Mouse (Mus musculus) cerebellum, adult (tissue): Measurements from ENCODE around the gene Ddx25.

Source experiments
- ATAC-seq: cut with Nextera tagmentation; 2 replicates; pipeline ENCODE4 v1.9.2; 2017; ENCODE audit warnings: mild to moderate bottlenecking, moderate library complexity, mixed read lengths; ENCODE audit not compliant: insufficient number of reproducible peaks, low FRiP score, low TSS enrichment

Ddx25 gene

DNA sequence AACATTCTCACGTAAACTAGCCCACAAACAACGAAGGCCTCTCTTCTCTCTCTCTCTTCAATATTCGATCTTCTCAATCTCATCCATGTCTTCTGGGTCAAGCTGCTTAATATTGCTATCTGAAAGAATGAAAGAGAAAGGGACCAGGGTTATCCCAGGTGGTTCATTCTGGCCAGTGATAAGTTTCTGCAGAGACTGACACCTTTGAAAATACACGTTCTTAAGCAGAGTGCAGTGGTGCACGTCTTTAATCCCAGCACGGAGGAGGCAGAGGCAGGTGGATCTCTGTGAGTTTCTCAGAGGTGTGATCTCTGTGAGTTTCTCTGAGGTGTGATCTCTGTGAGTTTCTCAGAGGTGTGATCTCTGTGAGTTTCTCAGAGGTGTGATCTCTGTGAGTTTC, 16.4 kb downstream of the Ddx25 start:
- no peak for ATAC-seq

DNA sequence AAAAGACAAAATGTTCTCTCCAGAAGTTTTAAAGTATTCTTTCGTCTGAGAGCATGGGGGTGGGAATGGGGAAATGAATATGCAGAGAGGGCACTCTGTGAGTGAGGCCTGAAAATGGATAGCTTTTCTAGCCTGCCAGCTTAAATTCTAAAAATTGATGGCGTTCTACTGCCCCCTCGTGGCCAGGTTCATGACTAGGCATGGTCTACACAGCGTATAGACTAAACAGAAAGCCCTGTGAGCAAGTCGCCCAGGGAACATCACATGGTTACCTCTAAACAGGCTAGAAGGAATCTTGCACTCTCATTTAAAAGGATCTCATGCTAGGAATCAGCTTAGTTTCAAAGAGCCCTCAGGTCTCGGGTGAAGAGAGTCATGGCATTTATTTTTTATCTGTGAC, 16.8 kb downstream of the Ddx25 start:
- peak; percentile 74 for ATAC-seq

DNA sequence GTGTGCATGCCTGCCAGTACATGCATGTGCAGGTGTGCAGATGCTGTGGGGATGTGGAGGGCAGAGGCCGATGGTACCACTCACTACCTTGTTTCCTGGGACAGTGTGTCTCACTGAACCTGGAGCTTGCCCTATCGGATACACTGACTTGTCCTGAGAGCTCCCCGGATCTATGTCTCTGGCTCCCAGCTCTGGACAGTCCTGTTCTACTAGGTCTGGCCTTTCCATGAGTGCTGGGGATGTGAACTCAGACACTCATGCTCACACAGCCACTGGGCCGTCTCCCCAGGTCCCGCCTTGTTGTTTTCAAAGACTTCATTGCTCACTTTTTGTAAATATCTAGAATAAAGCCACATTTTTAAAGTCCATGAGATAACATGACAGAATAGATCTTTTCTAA, 17.3 kb downstream of the Ddx25 start:
- ATAC-seq: no peak

DNA sequence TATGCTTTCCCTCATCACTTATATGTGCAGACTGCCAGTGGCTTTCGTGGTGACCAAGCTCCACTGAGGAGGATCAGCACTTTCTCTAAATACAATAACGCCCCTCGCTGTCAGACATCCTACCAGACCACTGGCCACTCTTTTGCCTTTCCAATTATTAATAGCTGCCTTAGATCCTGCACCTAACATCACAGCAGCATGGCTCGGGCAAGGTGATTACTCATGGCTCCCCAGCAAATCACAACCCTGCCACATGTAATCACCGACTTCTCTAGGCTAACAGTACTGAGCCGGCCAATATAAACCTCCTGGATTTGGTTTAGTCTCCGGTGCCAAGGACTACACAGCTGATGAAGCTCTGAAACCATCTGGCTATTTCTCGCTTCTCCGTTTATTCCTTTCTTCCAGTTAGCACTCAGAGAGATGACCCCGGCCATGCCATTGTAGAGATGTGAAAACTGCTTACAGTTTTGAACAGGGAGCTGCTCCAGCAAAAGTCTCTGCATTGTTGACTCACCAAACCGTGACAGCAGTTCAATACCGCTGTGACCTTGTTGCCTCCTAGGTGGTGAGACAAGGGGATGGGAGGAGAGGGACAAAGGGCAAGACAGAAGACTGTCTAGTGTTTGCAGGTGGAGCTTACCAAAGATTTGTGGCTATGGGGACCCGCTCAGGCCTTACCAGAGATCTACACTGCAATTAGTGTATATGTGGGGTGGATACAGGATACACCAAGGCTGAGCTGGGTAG, 19.2 kb downstream of the Ddx25 start:
- no peak for ATAC-seq

DNA sequence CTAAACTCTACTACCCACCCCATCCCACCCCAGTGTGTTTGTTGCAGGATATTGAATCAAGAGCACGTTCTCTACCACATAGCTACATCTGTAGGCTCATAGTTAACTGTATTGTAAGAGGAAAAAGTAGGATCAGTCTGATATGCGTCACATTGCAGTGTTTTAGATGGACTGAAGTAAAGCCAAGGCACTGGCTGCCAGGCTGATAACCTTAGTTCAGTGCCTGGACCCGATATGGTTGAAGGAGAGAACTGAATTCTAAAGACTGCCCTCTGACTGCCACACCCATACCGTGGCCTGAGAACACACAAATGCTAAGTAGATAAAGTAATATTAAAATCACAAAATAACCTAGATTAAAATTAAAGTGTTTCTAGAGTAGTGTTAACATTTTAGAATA, 22.5 kb downstream of the Ddx25 start:
- ATAC-seq: no peak

DNA sequence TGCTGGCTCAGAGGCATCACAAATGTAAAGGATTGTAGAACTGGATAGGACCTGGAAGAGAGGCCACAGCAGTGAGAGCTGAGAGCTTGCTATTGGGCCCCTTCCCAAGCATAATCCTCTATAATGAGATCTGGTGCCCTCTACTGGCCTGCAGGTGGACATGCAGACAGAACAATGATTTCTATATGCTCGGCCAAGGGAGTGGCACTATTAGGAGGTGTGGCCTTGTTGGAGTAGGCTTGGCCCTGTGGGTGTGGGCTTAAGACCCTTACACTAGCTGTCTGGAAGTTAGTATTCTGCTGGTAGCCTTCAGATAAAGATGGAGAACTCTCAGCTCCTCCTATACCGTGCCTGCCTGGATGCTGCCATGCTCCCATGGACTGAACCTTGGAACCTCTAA, 23.2 kb downstream of the Ddx25 start:
- peak; percentile 72; the same call in 1 of the 2 replicates for ATAC-seq

DNA sequence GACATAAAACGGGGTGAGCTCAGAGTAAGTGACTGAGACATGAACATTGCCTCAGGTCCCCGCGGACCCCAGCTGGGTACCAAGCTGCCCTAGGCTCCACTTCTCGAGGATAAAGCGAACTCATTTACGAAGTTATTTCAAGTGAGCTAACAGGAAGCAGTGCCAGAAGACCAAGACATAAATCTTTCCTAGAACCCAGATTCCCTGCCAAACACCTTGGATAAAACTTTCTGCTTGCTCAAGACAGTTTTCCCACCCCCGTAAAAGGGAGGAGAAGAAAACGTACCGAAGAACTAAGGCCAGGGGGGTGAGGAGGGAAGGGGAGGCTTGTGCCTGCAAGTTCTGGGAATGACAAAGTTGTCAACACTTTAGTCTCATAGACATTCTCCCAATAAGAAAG, 25.1 kb downstream of the Ddx25 start:
- no peak for ATAC-seq

DNA sequence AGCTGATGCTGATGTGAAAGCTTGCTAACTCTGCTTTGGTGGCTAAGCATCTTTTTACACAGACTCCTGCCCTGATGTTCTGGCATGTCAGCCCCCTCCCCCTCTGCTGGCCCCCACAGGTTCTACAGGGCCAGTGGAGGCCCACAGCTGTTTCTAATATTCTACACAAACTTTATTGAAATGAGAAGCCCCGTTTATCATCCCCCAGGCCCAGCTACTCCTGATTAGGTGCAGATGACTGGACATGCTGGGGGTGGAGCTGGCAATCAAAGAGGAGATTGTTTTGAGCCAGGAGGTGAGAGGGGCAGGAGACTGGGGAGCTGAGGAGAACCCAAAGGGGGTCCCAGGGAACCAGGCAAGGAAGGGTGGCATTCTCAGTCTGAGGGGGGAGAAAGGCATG, 28.5 kb downstream of the Ddx25 start:
- no peak for ATAC-seq

DNA sequence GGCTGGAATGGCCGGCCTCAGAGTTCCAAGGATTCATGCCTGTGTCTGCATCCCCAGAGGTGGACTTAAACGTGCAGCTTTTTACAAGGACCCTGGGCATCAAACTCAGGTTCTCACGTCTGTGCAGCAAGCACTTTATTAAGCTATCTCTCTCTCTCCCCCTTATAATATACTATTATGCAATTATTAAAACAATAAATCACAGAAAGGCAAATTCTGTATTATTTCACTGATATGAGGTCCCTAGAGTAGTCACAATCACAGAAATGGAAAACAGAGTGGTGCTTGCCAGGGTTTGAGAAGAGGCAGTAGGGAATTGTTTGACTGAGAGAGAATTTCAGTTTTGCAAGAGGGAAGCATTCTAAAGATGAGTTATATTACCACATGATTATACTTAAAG, 29.2 kb downstream of the Ddx25 start:
- no peak for ATAC-seq

DNA sequence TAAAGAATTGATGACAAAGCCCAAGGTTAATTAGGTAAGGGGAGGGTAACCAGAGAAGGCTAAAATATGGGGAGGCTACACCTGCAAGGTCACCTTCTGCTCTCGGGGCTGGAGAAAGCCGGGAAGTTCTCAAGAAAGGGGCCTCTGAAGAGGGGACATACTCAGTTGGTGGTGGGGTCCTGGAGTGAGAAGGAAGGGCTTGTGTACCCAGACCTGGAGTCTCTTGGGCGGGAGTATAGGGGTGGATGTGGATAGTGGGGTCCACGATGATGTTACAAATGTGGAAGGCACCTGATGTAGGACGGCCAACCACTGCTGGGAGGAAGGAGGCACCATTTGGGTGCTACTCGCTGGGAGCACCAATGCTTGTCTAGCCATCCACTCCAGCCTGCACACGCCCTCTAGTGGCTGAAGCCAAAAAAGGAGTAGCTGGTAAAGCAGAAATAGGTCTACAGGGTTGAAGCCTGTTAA, 34.4 kb downstream of the Ddx25 start:
- peak; percentile 79 for ATAC-seq

DNA sequence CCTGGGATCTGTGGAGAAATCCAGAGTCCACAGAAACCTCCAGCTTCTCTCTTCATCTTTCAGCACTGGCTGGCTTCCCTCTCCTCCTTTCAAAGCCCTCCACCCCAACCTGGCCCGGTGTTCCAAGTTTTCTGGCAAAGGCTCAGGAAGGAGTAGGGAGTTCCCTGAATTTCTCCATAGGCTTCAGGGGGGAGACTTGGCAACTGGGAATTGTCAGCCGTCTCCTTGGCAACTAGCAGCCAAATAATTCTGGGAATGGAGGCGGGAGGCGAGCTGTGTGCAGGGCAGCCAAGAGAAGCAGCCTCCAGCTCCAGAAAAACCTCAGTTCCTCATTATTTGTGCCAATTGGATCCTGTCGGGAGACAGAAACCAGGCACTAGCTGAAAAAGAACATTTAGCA, 34.8 kb downstream of the Ddx25 start:
- peak; percentile 70; the same call in 1 of the 2 replicates for ATAC-seq

DNA sequence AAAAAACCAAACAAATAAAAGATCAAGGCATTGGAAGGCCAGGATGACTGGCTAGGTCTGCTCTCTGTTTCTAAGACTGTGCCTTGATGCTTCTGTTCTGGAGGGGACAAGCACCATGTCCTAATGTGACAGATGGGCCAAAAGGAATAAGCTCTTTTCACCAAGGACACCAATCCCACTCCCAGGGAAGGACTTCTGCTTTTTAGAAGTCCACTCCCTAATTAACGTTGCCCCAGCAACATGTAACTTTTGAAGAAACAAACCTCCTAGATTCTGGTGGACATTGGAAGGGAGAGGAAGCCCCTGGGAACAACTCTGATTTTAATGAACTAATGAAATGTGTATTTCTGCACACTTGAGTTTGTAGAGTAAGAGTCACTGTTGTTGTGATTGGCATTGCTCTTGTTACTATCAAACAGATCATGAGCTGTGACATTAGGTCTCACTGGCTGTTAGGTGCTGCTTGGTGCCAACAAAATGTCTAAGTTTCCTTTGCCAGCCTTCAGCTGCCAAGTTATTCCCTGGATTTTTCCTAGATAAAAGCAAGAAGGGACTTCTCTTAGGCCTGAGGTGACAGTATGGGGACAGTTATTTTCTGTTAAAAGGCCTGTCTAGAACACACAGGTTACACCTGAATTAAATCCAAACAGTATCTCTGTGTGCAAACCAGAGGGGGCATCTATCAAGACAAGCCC, 35.4 kb downstream of the Ddx25 start:
- no peak for ATAC-seq

DNA sequence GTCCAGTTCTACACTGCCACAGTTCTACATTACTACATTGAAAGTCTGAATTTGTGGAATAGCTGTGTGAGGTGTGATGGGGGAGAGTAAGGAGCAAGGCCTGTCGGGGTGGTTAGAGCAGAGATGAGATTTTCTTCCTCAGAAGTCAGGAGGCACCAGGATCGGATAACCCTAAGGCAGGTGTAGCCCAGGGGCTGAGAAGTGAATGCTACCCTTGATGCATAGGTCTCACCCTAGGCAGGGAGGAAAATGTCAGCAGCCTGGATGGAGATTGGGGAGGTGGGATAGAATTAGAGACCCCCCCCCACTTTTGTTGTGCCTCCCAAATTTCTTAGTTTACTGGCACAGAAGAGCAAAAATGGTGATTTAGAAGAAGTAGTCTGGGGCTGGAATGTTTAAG, 36.1 kb downstream of the Ddx25 start:
- ATAC-seq: no peak

DNA sequence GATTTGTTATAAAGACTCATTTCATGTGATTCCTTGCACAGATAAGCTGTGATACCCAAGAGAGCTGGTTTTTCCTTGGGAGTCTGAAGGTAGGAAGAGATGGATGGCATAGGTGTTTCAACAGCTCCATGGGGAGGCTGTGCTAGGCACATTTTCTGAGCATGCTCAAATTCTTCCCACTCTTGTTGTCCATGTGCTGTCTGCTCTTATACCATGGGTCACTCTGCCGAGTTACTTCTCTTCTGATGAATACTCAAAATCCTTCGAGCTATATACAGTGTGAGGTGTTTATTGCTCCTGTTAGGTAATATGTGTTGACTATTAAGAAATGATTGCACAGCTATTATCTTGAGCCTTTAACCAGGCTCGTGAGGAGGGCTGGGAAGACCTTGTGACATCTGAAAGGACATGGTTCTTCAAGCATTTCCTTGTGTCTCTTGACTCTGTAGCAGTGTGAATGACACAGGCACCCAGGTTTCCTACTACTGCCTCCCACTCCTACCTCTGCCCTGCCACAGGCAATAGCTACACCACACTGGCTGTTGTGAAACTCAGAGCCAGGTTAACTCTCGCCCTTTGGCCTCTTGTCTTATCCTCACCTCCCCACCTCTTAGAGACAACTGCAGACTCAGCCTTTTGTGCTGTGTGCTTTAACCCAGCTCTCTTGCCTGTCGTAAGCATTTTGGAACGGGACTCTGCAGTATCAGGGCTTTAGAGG, 37.5 kb downstream of the Ddx25 start:
- no peak for ATAC-seq

DNA sequence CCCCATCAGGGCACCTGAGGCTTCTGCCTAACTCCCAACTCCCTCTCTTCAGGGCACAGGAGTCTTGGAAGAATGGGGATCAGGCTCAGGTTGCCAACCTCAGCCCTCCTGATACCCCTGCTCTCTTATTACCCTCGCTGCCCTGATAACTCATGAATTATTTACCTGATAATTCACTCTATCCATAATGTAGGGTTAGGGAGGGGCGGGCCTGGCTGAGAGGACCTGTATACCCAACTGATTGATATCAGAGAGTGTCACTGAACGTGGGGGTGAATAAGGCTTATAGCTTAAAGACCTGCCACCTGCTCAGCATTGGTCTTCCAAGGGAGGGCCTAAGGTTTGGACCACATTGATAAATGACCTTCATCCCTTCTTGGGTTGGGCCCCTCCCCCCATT, 40.2 kb downstream of the Ddx25 start, which contains the start of gene Gm1113:
Gm1113 (minus strand) TSS at position 101 of the 400 bp plus-strand sequence.
- ATAC-seq: no peak

DNA sequence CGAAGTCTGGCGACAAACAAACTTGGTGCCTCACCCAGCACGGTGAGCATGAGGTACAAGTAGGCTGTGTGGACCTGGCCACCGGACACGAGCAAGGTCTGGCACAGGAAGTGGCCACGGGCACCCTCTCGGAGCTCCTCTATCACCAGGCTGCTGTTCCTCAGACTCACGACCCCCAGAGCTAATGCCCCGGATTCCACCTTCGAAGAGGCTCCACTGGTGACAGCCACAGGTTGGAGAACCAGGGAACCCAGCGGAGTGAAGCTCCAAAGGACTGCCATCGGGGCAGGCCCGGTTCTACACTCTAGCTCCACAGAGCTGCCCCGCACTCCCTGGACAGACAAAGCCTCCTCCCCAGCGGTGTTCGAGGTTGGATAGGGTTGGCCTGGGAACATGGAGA, 41.6 kb downstream of the Ddx25 start:
- ATAC-seq: no peak

DNA sequence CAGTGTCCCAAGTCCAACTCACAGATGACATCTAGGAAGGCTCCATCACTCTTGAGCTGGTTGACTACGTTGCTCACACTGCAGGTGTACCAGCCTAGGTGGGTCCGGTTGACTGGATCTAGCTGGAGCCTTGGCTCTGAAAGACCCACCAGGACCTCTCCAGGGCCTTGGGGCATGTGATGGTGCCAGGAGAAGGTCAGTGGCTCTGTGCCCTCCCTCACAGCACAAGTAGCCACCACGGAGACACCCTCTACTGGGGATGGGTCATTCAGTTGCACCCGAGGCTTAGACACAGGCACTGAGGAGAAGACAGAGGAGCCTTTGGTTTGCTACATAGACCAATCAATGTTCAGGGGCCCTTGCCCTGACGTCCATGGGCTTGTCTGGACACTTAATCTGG, 42.1 kb downstream of the Ddx25 start:
- no peak for ATAC-seq

DNA sequence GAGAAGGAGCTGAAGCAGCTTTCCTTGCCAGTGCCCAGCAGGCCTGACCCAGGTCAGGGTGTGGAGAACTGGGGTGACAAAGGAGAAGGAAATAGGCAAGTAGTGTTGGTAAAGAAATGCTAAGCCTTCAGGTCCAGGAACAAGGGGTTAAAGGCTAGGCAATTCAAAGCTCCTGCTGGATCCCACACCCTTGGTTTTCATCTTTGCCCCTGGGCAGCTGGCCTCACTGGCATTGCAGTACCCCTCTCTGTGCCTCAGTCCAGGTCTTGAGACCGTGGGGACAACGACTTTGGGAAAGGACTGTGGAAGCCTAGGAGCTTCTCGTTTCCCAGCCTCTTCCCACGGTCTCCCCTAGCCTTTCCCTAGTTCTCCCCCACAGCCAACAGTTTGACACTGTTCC, 44.4 kb downstream of the Ddx25 start:
- ATAC-seq: no peak

DNA sequence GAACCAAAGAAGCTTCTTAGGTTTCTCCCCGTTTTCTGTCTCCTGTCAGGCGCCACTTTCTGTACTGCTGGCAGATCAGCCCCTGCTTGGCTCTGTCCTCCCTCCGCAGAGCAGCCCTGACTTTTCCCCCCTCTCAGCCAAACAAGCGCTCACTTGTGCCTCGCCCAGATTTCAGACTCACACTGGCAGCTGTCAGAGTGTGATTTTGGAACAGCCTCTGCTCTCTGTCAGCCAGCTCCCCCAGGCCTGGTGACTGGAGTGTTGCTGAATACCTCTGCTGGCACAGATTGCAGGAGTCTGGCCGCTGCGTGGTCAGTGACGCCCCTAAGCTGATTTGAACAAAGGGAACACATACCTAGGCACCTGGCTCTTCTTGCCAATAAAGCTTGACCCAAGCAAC, 50.1 kb downstream of the Ddx25 start:
- ATAC-seq: no peak

DNA sequence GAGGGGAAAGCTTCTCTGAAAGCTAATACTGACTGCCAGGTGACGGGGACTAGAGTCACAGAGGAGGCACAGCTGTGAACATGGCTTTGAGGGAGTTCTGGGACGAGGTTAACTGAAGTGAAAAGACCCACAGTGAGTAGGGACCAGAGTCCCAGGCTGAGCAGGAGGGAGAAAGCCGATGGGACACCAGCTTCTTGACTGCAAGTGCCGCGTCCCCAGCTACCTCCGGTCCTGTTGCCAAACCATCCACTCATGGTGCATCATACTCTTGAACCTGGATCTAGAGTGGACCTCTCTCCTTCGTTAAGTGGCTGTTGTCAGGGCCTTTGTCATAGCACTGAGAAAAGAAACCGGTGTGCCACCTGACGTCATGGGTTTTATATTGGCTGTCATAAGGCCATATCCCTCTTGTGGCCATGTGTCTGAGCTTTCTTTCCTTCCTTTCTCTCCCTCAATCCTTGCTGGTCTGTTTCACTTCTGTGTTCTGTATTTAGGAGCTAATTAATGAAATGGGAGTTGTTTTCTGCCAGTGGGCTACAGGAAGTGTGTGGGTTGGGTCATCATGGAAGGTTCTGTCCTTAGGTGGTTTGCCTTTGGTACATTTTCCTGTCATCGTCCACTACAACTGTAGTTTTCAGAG, 55.8 kb downstream of the Ddx25 start:
- ATAC-seq: no peak

DNA sequence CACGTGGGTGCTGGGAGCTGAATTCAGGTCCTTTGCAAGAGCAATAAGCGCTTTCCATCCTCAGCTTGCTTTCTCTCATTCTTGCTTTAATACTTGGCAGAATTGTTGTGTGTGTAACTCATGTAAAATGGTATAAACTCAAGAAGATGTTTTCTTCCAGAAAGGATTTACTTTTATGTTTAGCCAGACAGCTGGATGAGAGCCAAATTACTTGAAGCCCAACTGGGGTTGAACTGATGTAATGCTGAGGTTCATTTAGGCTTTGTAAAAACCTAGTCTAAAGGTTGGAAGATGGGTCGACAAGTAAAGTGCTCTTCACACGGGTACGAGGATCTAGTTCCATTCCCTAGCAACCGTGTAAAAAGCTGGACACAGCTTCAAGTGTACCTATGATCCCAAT, 58.4 kb downstream of the Ddx25 start:
- ATAC-seq: no peak
